Mouse (Mus musculus): ENCODE data around the gene Abi3bp.

DNA sequence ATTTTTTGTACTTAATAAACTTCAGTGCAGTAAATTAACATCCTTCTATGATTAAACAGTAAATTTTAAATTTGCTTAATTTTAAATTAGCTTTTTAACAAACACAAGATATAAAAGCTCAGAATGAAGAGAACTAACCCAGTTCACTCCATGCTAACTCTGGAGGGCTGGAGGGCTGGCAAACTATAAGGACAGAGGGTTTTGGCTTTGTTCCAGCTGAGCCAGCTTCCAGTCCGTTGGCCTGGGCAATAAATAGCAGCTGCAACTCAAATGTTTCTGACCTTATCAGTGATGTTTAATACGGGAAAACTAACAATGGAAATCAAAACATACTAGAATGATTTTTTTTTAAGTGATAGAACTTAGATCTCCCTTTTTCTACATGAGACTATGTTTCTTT, 167.6 kb downstream of the Abi3bp start:
- TF ChIP-seq CTCF (IDR thresholded peaks at IDR 0.05; ENCODE audit: low read depth) = no peak
- TF ChIP-seq EP300 (IDR thresholded peaks at IDR 0.05; ENCODE audit: low read depth) = no peak
